ENCODE assay signal across 23 mouse cellular contexts in genomic region chr9:101825626-101826025, GRCm38 (mm10). TPM values are rescaled to one million over a fixed set of nuclear protein-coding genes. Genes with fewer than 3 reads are reported as not detected.
"Had no signal": no experiment of that assay in that cellular context is flagged by ENCODE, and none has a peak within 500 bp of the region (broad histone marks: within the 10 kb centered on the region; RNA-seq: fewer than 3 reads in every experiment).

No protein-coding gene starts in this region.

- DNase-seq: gastrocnemius, adult 2 months; gastrocnemius, postnatal 10 days; gastrocnemius, postnatal 25 days; heart, adult 2 months; heart, postnatal 10 days; heart, postnatal 4 days; kidney, adult 18-20 months; kidney, adult 8-10 months; kidney, postnatal 10 days; kidney, postnatal 25 days; kidney, postnatal 4 days; liver; liver, embryonic 13.5 days; liver, postnatal 0 days had no signal

RNA-seq across cellular contexts. Expression of gene 9630041A04Rik, which starts 36.0 kb away (rescaled TPM):
- total RNA-seq: gastrocnemius, adult 2 months; gastrocnemius, postnatal 10 days; gastrocnemius, postnatal 25 days; gastrocnemius, postnatal 4 days; granulocyte monocyte progenitor cell, adult 5-6 weeks; heart, adult 2 months; heart, postnatal 10 days; heart, postnatal 25 days; heart, postnatal 4 days; layer of hippocampus, adult 2 months; layer of hippocampus, postnatal 10 days; layer of hippocampus, postnatal 25 days; left cerebral cortex, adult 2 months; left cerebral cortex, postnatal 10 days; left cerebral cortex, postnatal 25 days had no signal
